Mouse (Mus musculus): ENCODE results near the gene Nlgn2. TPM values are rescaled to one million over a fixed set of nuclear protein-coding genes. Genes with fewer than 3 reads are reported as not detected.

Nlgn2 gene
- polyA plus RNA-seq, 1 experiment from 2014 or later = 18.1 TPM

- H3K4me2 ChIP-seq = no peak overlapping the region
Observed at GRCm38 (mm10) chr11:69781828-69782227, 55.8 kb downstream of the Nlgn2 start.

GRCm38 (mm10) chr11:69778985-69779384 is 58.6 kb downstream of the Nlgn2 start:
- H3K27me3 ChIP-seq = peaks cover 21% of the 10 kb centered on the region
- H3K9ac ChIP-seq = no peak overlapping the region
- H3K9me3 ChIP-seq = no peaks in the 10 kb centered on the region
- H3K27ac ChIP-seq (replicated peaks) = no peak overlapping the region
- H3K4me1 ChIP-seq (replicated peaks) = no peaks in the 10 kb centered on the region; the same call in 1 of the 2 replicates
- H3K4me2 ChIP-seq = no peak overlapping the region
- no peak overlapping the region for H3K4me3 ChIP-seq
- H3K36me3 ChIP-seq = peaks cover 39% of the 10 kb centered on the region
- no peak for ATAC-seq (ENCODE audit: low read depth)
- WGBS = 52% methylated on average over 7 of the region's 7 CpGs

More at GRCm38 (mm10) chr11:69781828-69782227, 55.8 kb downstream of the Nlgn2 start:
- Histone ChIP-seq H3K36me3 (peaks cover 22% of the 10 kb centered on the region), H3K9ac (no peak overlapping the region), H3K27ac (replicated peaks) (no peak overlapping the region), H3K9me3 (no peaks in the 10 kb centered on the region), H3K4me3 (no peak overlapping the region), H3K27me3 (peaks cover 18% of the 10 kb centered on the region), H3K4me1 (replicated peaks) (no peaks in the 10 kb centered on the region; the same call in 1 of the 2 replicates)
- WGBS = 22% methylated on average over 4 of the region's 4 CpGs
- ATAC-seq (ENCODE audit: low read depth) = no peak

- Histone ChIP-seq H3K9ac (no peak overlapping the region), H3K27me3 (peaks cover 21% of the 10 kb centered on the region), H3K4me2 (no peak overlapping the region), H3K4me3 (no peak overlapping the region), H3K27ac (replicated peaks) (no peak overlapping the region), H3K9me3 (no peaks in the 10 kb centered on the region), H3K36me3 (peaks cover 39% of the 10 kb centered on the region), H3K4me1 (replicated peaks) (no peaks in the 10 kb centered on the region; the same call in 1 of the 2 replicates)
- no peak for ATAC-seq (ENCODE audit: low read depth)
- 71% methylated on average over 23 of the region's 23 CpGs for WGBS
Observed at GRCm38 (mm10) chr11:69778258-69778982, 59.2 kb downstream of the Nlgn2 start.

GRCm38 (mm10) chr11:69777504-69778257 is 59.9 kb downstream of the Nlgn2 start:
- Histone ChIP-seq H3K27ac (replicated peaks) (no peak overlapping the region), H3K9me3 (no peaks in the 10 kb centered on the region), H3K36me3 (peaks cover 44% of the 10 kb centered on the region), H3K9ac (no peak overlapping the region), H3K4me2 (no peak overlapping the region), H3K4me3 (no peak overlapping the region), H3K4me1 (replicated peaks) (no peaks in the 10 kb centered on the region; the same call in 1 of the 2 replicates), H3K27me3 (peaks cover 21% of the 10 kb centered on the region)
- ATAC-seq (ENCODE audit: low read depth) = no peak
- 57% methylated on average over 26 of the region's 26 CpGs for WGBS

- no peak overlapping the region for H3K9ac ChIP-seq
- H3K4me2 ChIP-seq = no peak overlapping the region
- no peak overlapping the region for H3K4me3 ChIP-seq
- ATAC-seq (ENCODE audit: low read depth) = no peak
- no peaks in the 10 kb centered on the region; the same call in 1 of the 2 replicates for H3K4me1 ChIP-seq (replicated peaks)
- peaks cover 21% of the 10 kb centered on the region for H3K27me3 ChIP-seq
- H3K36me3 ChIP-seq = peaks cover 44% of the 10 kb centered on the region
- H3K9me3 ChIP-seq = no peaks in the 10 kb centered on the region
- no peak overlapping the region for H3K27ac ChIP-seq (replicated peaks)
- WGBS = 82% methylated on average over 20 of the region's 20 CpGs
Observed at GRCm38 (mm10) chr11:69776488-69776887, 61.1 kb downstream of the Nlgn2 start.

- Histone ChIP-seq H3K4me3 (no peak overlapping the region), H3K27me3 (peaks cover 21% of the 10 kb centered on the region), H3K9ac (no peak overlapping the region), H3K4me1 (replicated peaks) (no peaks in the 10 kb centered on the region), H3K36me3 (peaks cover 44% of the 10 kb centered on the region), H3K4me2 (no peak overlapping the region), H3K27ac (replicated peaks) (no peak overlapping the region), H3K9me3 (no peaks in the 10 kb centered on the region)
- WGBS = 54% methylated on average over 10 of the region's 10 CpGs
- no peak for ATAC-seq (ENCODE audit: low read depth)
Observed at GRCm38 (mm10) chr11:69775716-69776115, 61.9 kb downstream of the Nlgn2 start.

GRCm38 (mm10) chr11:69774961-69775360 is 62.6 kb downstream of the Nlgn2 start:
- H3K27me3 ChIP-seq = peaks cover 21% of the 10 kb centered on the region
- no peaks in the 10 kb centered on the region for H3K9me3 ChIP-seq
- no peak overlapping the region for H3K9ac ChIP-seq
- H3K4me3 ChIP-seq = no peak overlapping the region
- peaks cover under 1% of the 10 kb centered on the region for H3K4me1 ChIP-seq (replicated peaks)
- no peak for ATAC-seq (ENCODE audit: low read depth)
- H3K36me3 ChIP-seq = peaks cover 44% of the 10 kb centered on the region
- H3K4me2 ChIP-seq = no peak overlapping the region
- H3K27ac ChIP-seq (replicated peaks) = no peak overlapping the region
- WGBS = 65% methylated on average over 5 of the region's 5 CpGs

Small RNA genes within 50 kb of the gene (microRNA-seq; reads per million reads assigned to microRNA genes)
- gene Mir6924 = not detected

Other genes starting within 250 kb of the Nlgn2 start
- gene Atp1b2, start 231.8 kb downstream of the Nlgn2 start, polyA plus RNA-seq (2015; fragmentation: Nextera tagmentation; extraction: Ambion mirVana) = 29.5 and 30.4 TPM in 2 replicates
- not detected in 2 replicates for gene Shbg, start 219.9 kb downstream of the Nlgn2 start, polyA plus RNA-seq (2015; fragmentation: Nextera tagmentation; extraction: Ambion mirVana)
- 22.6 and 27.5 TPM in 2 replicates for gene Sat2, start 215.8 kb downstream of the Nlgn2 start, polyA plus RNA-seq (2015; fragmentation: Nextera tagmentation; extraction: Ambion mirVana)
- 45.3 and 55.1 TPM in 2 replicates for gene Fxr2, start 204.8 kb downstream of the Nlgn2 start, polyA plus RNA-seq (2015; fragmentation: Nextera tagmentation; extraction: Ambion mirVana)
- gene Sox15, start 182.5 kb downstream of the Nlgn2 start, polyA plus RNA-seq (2015; fragmentation: Nextera tagmentation; extraction: Ambion mirVana) = not detected in 2 replicates
- gene Mpdu1, start 175.1 kb downstream of the Nlgn2 start, polyA plus RNA-seq (2015; fragmentation: Nextera tagmentation; extraction: Ambion mirVana) = 83.2 and 92.1 TPM in 2 replicates
- 9.8 and 11.3 TPM in 2 replicates for gene Cd68, start 171.6 kb downstream of the Nlgn2 start, polyA plus RNA-seq (2015; fragmentation: Nextera tagmentation; extraction: Ambion mirVana)
- gene Eif4a1, start 165.4 kb downstream of the Nlgn2 start, polyA plus RNA-seq (2015; fragmentation: Nextera tagmentation; extraction: Ambion mirVana) = 525 and 528 TPM in 2 replicates
- 99.8 and 105 TPM in 2 replicates for gene Senp3, start 155.7 kb downstream of the Nlgn2 start, polyA plus RNA-seq (2015; fragmentation: Nextera tagmentation; extraction: Ambion mirVana)
- gene Tnfsf13, start 152.0 kb downstream of the Nlgn2 start, polyA plus RNA-seq (2015; fragmentation: Nextera tagmentation; extraction: Ambion mirVana) = 0.74 and 0.77 TPM in 2 replicates
- 3.3 and 3.5 TPM in 2 replicates for gene Tnfsf12, start 141.9 kb downstream of the Nlgn2 start, polyA plus RNA-seq (2015; fragmentation: Nextera tagmentation; extraction: Ambion mirVana)
- gene Tnfsfm13, start 141.7 kb downstream of the Nlgn2 start, polyA plus RNA-seq (2015; fragmentation: Nextera tagmentation; extraction: Ambion mirVana) = 1.4 and 1.8 TPM in 2 replicates
- gene Polr2a, start 79.1 kb downstream of the Nlgn2 start, polyA plus RNA-seq (2015; fragmentation: Nextera tagmentation; extraction: Ambion mirVana) = 22.9 and 27.2 TPM in 2 replicates
- gene Slc35g3, start 75.8 kb downstream of the Nlgn2 start, polyA plus RNA-seq (2015; fragmentation: Nextera tagmentation; extraction: Ambion mirVana) = 0.13 TPM in 1 of 2 replicates, not detected in the other
- gene Zbtb4, start 71.9 kb downstream of the Nlgn2 start, polyA plus RNA-seq (2015; fragmentation: Nextera tagmentation; extraction: Ambion mirVana) = 2.5 and 2.9 TPM in 2 replicates
- 2.4 and 4.5 TPM in 2 replicates for gene Chrnb1, start 41.8 kb downstream of the Nlgn2 start, polyA plus RNA-seq (2015; fragmentation: Nextera tagmentation; extraction: Ambion mirVana)
- 6.8 and 8.9 TPM in 2 replicates for gene Fgf11, start 35.9 kb downstream of the Nlgn2 start, polyA plus RNA-seq (2015; fragmentation: Nextera tagmentation; extraction: Ambion mirVana)
- gene Tmem102, start 32.2 kb downstream of the Nlgn2 start, polyA plus RNA-seq (2015; fragmentation: Nextera tagmentation; extraction: Ambion mirVana) = 0.74 and 1.4 TPM in 2 replicates
- not detected in 2 replicates for gene Gm39566, start 22.5 kb downstream of the Nlgn2 start, polyA plus RNA-seq (2015; fragmentation: Nextera tagmentation; extraction: Ambion mirVana)
- not detected in 2 replicates for gene Spem2, start 19.3 kb downstream of the Nlgn2 start, polyA plus RNA-seq (2015; fragmentation: Nextera tagmentation; extraction: Ambion mirVana)
- gene Spem1, start 15.6 kb downstream of the Nlgn2 start, polyA plus RNA-seq (2015; fragmentation: Nextera tagmentation; extraction: Ambion mirVana) = 0.43 and 0.98 TPM in 2 replicates
- 321 and 416 TPM in 2 replicates for gene Tmem256, start 730 bp upstream of the Nlgn2 start, polyA plus RNA-seq (2015; fragmentation: Nextera tagmentation; extraction: Ambion mirVana)
- gene Plscr3, start 8.6 kb upstream of the Nlgn2 start, polyA plus RNA-seq (2015; fragmentation: Nextera tagmentation; extraction: Ambion mirVana) = 62.5 and 65.6 TPM in 2 replicates
- gene Tnk1, start 20.9 kb upstream of the Nlgn2 start, polyA plus RNA-seq (2015; fragmentation: Nextera tagmentation; extraction: Ambion mirVana) = 0.29 and 0.51 TPM in 2 replicates
- gene Tmem95, start 40.2 kb upstream of the Nlgn2 start, polyA plus RNA-seq (2015; fragmentation: Nextera tagmentation; extraction: Ambion mirVana) = not detected in 2 replicates
- 2.0 and 3.3 TPM in 2 replicates for gene Kctd11, start 43.6 kb upstream of the Nlgn2 start, polyA plus RNA-seq (2015; fragmentation: Nextera tagmentation; extraction: Ambion mirVana)
- 0.28 and 0.80 TPM in 2 replicates for gene Acap1, start 57.8 kb upstream of the Nlgn2 start, polyA plus RNA-seq (2015; fragmentation: Nextera tagmentation; extraction: Ambion mirVana)
- gene 2810408A11Rik, start 63.2 kb upstream of the Nlgn2 start, polyA plus RNA-seq (2015; fragmentation: Nextera tagmentation; extraction: Ambion mirVana) = 10.9 and 11.7 TPM in 2 replicates
- gene Neurl4, start 63.3 kb upstream of the Nlgn2 start, polyA plus RNA-seq (2015; fragmentation: Nextera tagmentation; extraction: Ambion mirVana) = 13.8 and 20.5 TPM in 2 replicates
- 60.4 and 76.5 TPM in 2 replicates for gene Gps2, start 76.1 kb upstream of the Nlgn2 start, polyA plus RNA-seq (2015; fragmentation: Nextera tagmentation; extraction: Ambion mirVana)
- 1,157 and 1,178 TPM in 2 replicates for gene Eif5a, start 84.2 kb upstream of the Nlgn2 start, polyA plus RNA-seq (2015; fragmentation: Nextera tagmentation; extraction: Ambion mirVana)
- gene Ybx2, start 98.0 kb upstream of the Nlgn2 start, polyA plus RNA-seq (2015; fragmentation: Nextera tagmentation; extraction: Ambion mirVana) = 4.7 and 5.0 TPM in 2 replicates
- 3.6 and 6.4 TPM in 2 replicates for gene Slc2a4, start 110.4 kb upstream of the Nlgn2 start, polyA plus RNA-seq (2015; fragmentation: Nextera tagmentation; extraction: Ambion mirVana)
- gene Cldn7, start 127.0 kb upstream of the Nlgn2 start, polyA plus RNA-seq (2015; fragmentation: Nextera tagmentation; extraction: Ambion mirVana) = 0.33 and 1.7 TPM in 2 replicates
- 21.5 and 22.5 TPM in 2 replicates for gene Ctdnep1, start 143.4 kb upstream of the Nlgn2 start, polyA plus RNA-seq (2015; fragmentation: Nextera tagmentation; extraction: Ambion mirVana)
- gene Elp5, start 144.7 kb upstream of the Nlgn2 start, polyA plus RNA-seq (2015; fragmentation: Nextera tagmentation; extraction: Ambion mirVana) = 160 and 162 TPM in 2 replicates
- 679 and 746 TPM in 2 replicates for gene Gabarap, start 153.4 kb upstream of the Nlgn2 start, polyA plus RNA-seq (2015; fragmentation: Nextera tagmentation; extraction: Ambion mirVana)
- 74.2 and 76.3 TPM in 2 replicates for gene Phf23, start 158.0 kb upstream of the Nlgn2 start, polyA plus RNA-seq (2015; fragmentation: Nextera tagmentation; extraction: Ambion mirVana)
- 26.7 and 28.8 TPM in 2 replicates for gene Dvl2, start 162.8 kb upstream of the Nlgn2 start, polyA plus RNA-seq (2015; fragmentation: Nextera tagmentation; extraction: Ambion mirVana)
- gene Acadvl, start 177.6 kb upstream of the Nlgn2 start, polyA plus RNA-seq (2015; fragmentation: Nextera tagmentation; extraction: Ambion mirVana) = 58.2 and 60.9 TPM in 2 replicates
- gene Dlg4, start 179.2 kb upstream of the Nlgn2 start, polyA plus RNA-seq (2015; fragmentation: Nextera tagmentation; extraction: Ambion mirVana) = 23.1 and 23.5 TPM in 2 replicates
- 1.4 and 2.6 TPM in 2 replicates for gene Asgr1, start 216.3 kb upstream of the Nlgn2 start, polyA plus RNA-seq (2015; fragmentation: Nextera tagmentation; extraction: Ambion mirVana)